Mouse (Mus musculus): ENCODE measurements around the gene Nectin3. TPM values are rescaled to one million over a fixed set of nuclear protein-coding genes. Genes with fewer than 3 reads are reported as not detected.

Nectin3 gene
- 10 to 100 TPM; 25.4 to 28.8 TPM for total RNA-seq (2021)

GRCm38 (mm10) chr16:46498421-46498789 is at the start of gene Nectin3:
Nectin3 (minus strand) TSS chr16:46498525.
- no peak for DNase-seq

GRCm38 (mm10) chr16:46538092-46538491 is 39.8 kb upstream of the Nectin3 start:
- no peak for DNase-seq

- no peak for DNase-seq
These were observed 34.3 kb upstream of the Nectin3 start for GRCm38 (mm10) chr16:46532465-46533254.

- DNase-seq: no peak
These were observed 32.7 kb upstream of the Nectin3 start for GRCm38 (mm10) chr16:46531023-46531422.

- no peak for DNase-seq
These were observed 22.6 kb upstream of the Nectin3 start for GRCm38 (mm10) chr16:46520885-46521417.

GRCm38 (mm10) chr16:46519606-46520005 is 21.3 kb upstream of the Nectin3 start:
- no peak for DNase-seq

GRCm38 (mm10) chr16:46507944-46508333 is 9.6 kb upstream of the Nectin3 start:
- no peak for DNase-seq

- no peak for DNase-seq
These were observed 9.1 kb upstream of the Nectin3 start for GRCm38 (mm10) chr16:46507260-46507943.

- DNase-seq: no peak
These were observed 5.7 kb upstream of the Nectin3 start for GRCm38 (mm10) chr16:46504006-46504405.

GRCm38 (mm10) chr16:46502311-46502710 is 4.0 kb upstream of the Nectin3 start:
- no peak for DNase-seq

GRCm38 (mm10) chr16:46500759-46501158 is 2.4 kb upstream of the Nectin3 start:
- no peak for DNase-seq

GRCm38 (mm10) chr16:46497686-46498420 is 472 bp downstream of the Nectin3 start:
- peak; percentile 10 for DNase-seq

GRCm38 (mm10) chr16:46496889-46497685 is 1.2 kb downstream of the Nectin3 start:
- peak; percentile 95 for DNase-seq

GRCm38 (mm10) chr16:46496031-46496868 is 2.1 kb downstream of the Nectin3 start:
- DNase-seq: peak; percentile 69

- DNase-seq: no peak
These were observed 3.1 kb downstream of the Nectin3 start for GRCm38 (mm10) chr16:46495201-46495600.

GRCm38 (mm10) chr16:46487436-46488097 is 10.8 kb downstream of the Nectin3 start:
- DNase-seq: peak; percentile 64

GRCm38 (mm10) chr16:46477336-46477735 is 21.0 kb downstream of the Nectin3 start:
- no peak for DNase-seq

- no peak for DNase-seq
These were observed 46.9 kb downstream of the Nectin3 start for GRCm38 (mm10) chr16:46451421-46451820.

- no peak for DNase-seq
These were observed 49.3 kb downstream of the Nectin3 start for GRCm38 (mm10) chr16:46449013-46449412.

GRCm38 (mm10) chr16:46431317-46431716 is 67.0 kb downstream of the Nectin3 start:
- DNase-seq: no peak

GRCm38 (mm10) chr16:46416177-46416576 is 82.1 kb downstream of the Nectin3 start:
- no peak for DNase-seq
